Mouse (Mus musculus) forebrain, embryonic 11.5 days (tissue): ENCODE measurements around the gene E330034G19Rik. TPM values are rescaled to one million over a fixed set of nuclear protein-coding genes. Genes with fewer than 3 reads are reported as not detected.
"Not testable (repeated sequence)": the region's sequence is repeated elsewhere in the genome, so short reads cannot be mapped to it uniquely, and the experiment has no call there.

Experiments used
- ATAC-seq: fragments of 200-750 bp; cut with Nextera tagmentation; replicated peaks from 2 replicates; pipeline ENCODE4 v1.8.0; 2017; ENCODE audit warnings: moderate TSS enrichment; ENCODE audit not compliant: low FRiP score
- DNase-seq: peaks from one replicate; pipeline ENCODE4 v3.0.0-alpha.2; 2017; ENCODE audit warnings: low spot score
- H3K27ac ChIP-seq: fragments of 300-500 bp; sonication (generic); 2 replicates; pipeline ENCODE4 v1.5.1; 2014; ENCODE audit warnings: low read depth, low read length
- H3K27me3 ChIP-seq: fragments of 300-500 bp; sonication (generic); 2 replicates; pipeline ENCODE4 v1.6.1; 2014; ENCODE audit warnings: mild to moderate bottlenecking, low read length, mixed read lengths; ENCODE audit not compliant: control insufficient read depth, insufficient read depth
- H3K36me3 ChIP-seq: fragments of 300-500 bp; sonication (generic); 2 replicates; pipeline ENCODE4 v1.6.1; 2014; ENCODE audit warnings: mild to moderate bottlenecking, low read length, moderate library complexity, mixed read lengths; ENCODE audit not compliant: control insufficient read depth, insufficient read depth
- H3K4me1 ChIP-seq: fragments of 300-500 bp; sonication (generic); replicated peaks from 2 replicates; pipeline ENCODE4 v1.6.1; 2014; ENCODE audit warnings: low read length, mixed read lengths; ENCODE audit not compliant: control insufficient read depth, insufficient read depth
- H3K4me2 ChIP-seq: fragments of 300-500 bp; sonication (generic); 2 replicates; pipeline ENCODE4 v1.6.1; 2014; ENCODE audit warnings: low read depth, mild to moderate bottlenecking, low read length, moderate library complexity, mixed read lengths; ENCODE audit not compliant: severe bottlenecking
- H3K4me3 ChIP-seq: fragments of 300-500 bp; sonication (generic); 2 replicates; pipeline ENCODE4 v1.5.1; 2014; ENCODE audit warnings: low read depth, low read length
- H3K9ac ChIP-seq: fragments of 300-500 bp; sonication (generic); 2 replicates; pipeline ENCODE4 v1.6.1; 2014; ENCODE audit warnings: low read length
- H3K9me3 ChIP-seq: fragments of 300-500 bp; sonication (generic); 2 replicates; pipeline ENCODE4 v1.6.1; 2016; ENCODE audit warnings: low read length, mixed read lengths; ENCODE audit not compliant: control insufficient read depth
- WGBS: fragments of 180-500 bp; shearing (Covaris S2); extraction: QIAGEN DNeasy Blood & Tissue Kit; methylation state at CpG from one replicate; pipeline ENCODE4 v1.1.7; 2014; 5-methylcytosine and 5-hydroxymethylcytosine counted together
- polyA plus RNA-seq: library from polyadenylated mRNA; unstranded; fragments of >200 nt; fragmentation: Nextera tagmentation; extraction: Ambion mirVana; gene quantifications from 2 replicates; pipeline ENCODE4 v1.2.1, GENCODE M21; 2014

The E330034G19Rik gene
- polyA plus RNA-seq, 1 experiment from 2014 or later: not detected

DNA sequence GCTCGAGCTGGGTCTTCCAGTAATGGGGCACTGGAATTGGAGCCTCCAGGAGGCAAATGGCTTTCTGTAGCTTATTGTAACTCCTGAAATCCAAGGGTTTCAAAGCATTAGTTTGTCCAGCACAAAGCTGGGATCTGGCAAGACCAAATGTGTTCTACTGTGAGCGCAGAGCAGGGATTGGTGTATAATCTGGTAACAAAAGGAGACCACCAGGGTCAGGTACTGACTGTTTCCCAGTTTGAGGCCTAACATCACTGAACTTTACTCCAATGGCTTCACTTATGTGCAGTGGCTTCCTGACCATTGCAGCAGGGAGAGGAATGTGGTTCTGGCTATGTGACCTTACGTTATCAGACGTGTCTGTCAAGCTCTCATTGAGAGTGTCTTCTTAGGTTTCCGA lies 617 bp downstream of the E330034G19Rik start:
- no peak for DNase-seq

DNA sequence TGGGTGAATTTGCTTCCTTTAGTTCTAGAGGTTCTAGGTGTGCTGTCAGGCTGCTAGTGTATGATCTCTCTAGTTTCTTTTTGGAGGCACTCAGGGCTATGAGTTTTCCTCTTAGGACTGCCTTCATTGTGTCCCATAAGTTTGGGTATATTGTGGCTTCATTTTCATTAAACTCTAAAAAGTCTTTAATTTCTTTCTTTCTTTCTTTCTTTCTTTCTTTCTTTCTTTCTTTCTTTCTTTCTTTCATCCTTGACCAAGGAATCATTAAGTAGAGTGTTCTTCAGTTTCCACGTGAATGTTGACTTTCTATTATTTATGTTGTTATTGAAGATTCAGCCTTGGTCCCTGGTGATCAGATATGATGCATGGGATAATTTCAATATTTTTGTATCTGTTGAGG lies 9.1 kb downstream of the E330034G19Rik start:
- H3K27ac ChIP-seq, ATAC-seq, H3K9ac ChIP-seq, H3K9me3 ChIP-seq, DNase-seq, H3K4me1 ChIP-seq, H3K36me3 ChIP-seq, H3K4me2 ChIP-seq, H3K27me3 ChIP-seq, H3K4me3 ChIP-seq: not testable (repeated sequence)
- WGBS: 86% methylated on average over 1 of the region's 1 CpGs

More for the DNA sequence above, 617 bp downstream of the E330034G19Rik start:
- no peak overlapping the region for H3K4me2 ChIP-seq
- 78% methylated on average over 5 of the region's 5 CpGs for WGBS
- no peaks in the 10 kb centered on the region for H3K27me3 ChIP-seq
- no peak for ATAC-seq
- H3K4me1 ChIP-seq: no peaks in the 10 kb centered on the region
- no peak overlapping the region for H3K27ac ChIP-seq
- H3K36me3 ChIP-seq: no peaks in the 10 kb centered on the region
- no peak overlapping the region for H3K4me3 ChIP-seq
- no peaks in the 10 kb centered on the region for H3K9me3 ChIP-seq
- no peak overlapping the region for H3K9ac ChIP-seq

DNA sequence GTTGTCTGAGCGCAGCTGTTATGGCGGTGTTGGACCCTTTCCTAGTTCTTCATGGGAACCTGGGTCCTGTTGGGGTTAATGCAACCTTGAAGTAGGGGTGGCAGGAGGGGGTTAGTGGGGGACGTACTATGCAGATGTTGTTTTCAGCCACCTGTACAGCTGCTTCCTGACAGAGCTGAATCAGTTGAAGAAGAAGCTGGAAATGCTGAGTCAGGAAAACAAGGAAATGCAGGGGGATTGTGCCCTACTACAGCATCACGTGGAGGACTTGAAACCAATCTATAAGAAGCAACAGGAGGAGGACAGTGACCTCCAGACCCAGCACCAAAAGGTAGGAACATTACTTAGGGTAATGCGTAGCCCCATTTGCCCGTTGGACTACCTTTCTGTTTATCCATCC lies 13.7 kb downstream of the E330034G19Rik start:
- H3K9ac ChIP-seq: no peak overlapping the region
- no peak overlapping the region for H3K27ac ChIP-seq
- ATAC-seq (no peak), DNase-seq (no peak)
- H3K4me3 ChIP-seq: no peak overlapping the region
- no peaks in the 10 kb centered on the region for H3K36me3 ChIP-seq
- H3K4me1 ChIP-seq: no peaks in the 10 kb centered on the region
- WGBS: 84% methylated on average over 6 of the region's 6 CpGs
- no peaks in the 10 kb centered on the region for H3K9me3 ChIP-seq
- no peaks in the 10 kb centered on the region for H3K27me3 ChIP-seq
- H3K4me2 ChIP-seq: no peak overlapping the region

DNA sequence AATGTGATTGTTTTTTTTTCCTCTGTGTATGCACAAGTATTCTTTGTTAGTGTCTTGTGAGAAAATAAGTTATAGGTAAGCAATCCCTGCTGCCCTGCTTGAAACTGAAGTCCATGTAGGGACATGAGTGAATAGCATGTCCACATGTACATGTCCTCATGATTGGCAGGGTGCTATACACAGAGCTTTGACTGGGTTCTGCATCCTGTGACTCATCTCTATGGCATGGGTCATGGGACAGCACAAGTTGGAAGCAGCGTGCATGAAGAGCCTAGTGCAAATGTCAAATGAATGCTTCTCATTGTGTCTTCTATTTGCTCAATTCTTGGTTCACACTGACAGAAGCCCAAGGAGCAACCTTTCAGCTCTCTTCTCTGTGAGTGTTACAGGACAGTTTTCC lies 14.1 kb downstream of the E330034G19Rik start:
- Histone ChIP-seq H3K27me3 (no peaks in the 10 kb centered on the region), H3K9me3 (no peaks in the 10 kb centered on the region), H3K9ac (no peak overlapping the region), H3K4me3 (no peak overlapping the region), H3K27ac (no peak overlapping the region), H3K4me1 (no peaks in the 10 kb centered on the region), H3K4me2 (no peak overlapping the region), H3K36me3 (no peaks in the 10 kb centered on the region)
- DNase-seq (no peak), ATAC-seq (no peak)
- WGBS: 88% methylated on average over 1 of the region's 1 CpGs

DNA sequence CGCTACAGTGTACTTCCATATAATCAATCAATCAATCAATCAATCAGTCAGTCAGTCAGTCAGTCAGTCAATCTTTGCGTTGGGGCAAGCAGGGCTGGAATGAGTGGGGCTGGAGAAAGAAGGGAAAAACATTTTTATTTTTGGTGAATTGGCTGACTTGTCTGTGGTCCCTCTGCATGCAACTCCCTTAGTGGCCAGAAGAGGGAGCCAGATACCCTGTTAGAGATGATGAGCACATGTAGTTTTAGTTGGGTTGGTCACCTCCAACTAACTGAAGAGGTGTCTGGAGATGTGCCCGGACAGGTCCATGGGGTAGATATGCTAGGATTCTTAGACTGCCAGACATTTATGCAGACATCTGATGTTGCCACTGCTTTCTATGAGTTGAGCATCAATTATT lies 18.1 kb downstream of the E330034G19Rik start:
- Histone ChIP-seq H3K36me3 (no peaks in the 10 kb centered on the region), H3K27ac (no peak overlapping the region), H3K9ac (no peak overlapping the region), H3K4me3 (no peak overlapping the region), H3K4me2 (no peak overlapping the region), H3K27me3 (no peaks in the 10 kb centered on the region), H3K4me1 (no peaks in the 10 kb centered on the region), H3K9me3 (no peaks in the 10 kb centered on the region)
- DNase-seq (peak; percentile 78), ATAC-seq (no peak)
- 37% methylated on average over 3 of the region's 3 CpGs for WGBS

DNA sequence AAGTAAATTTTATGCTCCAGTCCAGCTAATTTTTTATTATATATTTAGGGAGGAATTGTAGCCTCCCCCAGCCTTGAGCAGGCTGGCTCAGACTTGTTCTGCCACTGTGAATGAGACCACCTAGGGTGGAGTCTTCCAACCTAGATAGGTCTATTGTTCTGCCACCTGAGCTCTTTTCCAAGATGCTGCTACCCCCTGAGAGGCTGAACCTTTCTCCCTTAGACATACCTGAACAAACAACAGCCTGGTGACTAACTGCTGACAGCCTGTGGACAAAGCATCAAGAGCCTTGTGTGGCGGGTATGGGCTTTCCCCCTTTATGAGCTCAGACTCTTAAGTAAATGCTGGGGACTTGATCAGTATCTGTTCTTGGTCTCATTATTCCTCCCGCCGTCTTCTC lies 54.0 kb downstream of the E330034G19Rik start:
- not testable (repeated sequence) for H3K9me3 ChIP-seq, H3K27me3 ChIP-seq, ATAC-seq, H3K4me1 ChIP-seq, H3K27ac ChIP-seq, H3K36me3 ChIP-seq, H3K9ac ChIP-seq, DNase-seq, H3K4me2 ChIP-seq, H3K4me3 ChIP-seq
- WGBS: 76% methylated on average over 3 of the region's 3 CpGs

DNA sequence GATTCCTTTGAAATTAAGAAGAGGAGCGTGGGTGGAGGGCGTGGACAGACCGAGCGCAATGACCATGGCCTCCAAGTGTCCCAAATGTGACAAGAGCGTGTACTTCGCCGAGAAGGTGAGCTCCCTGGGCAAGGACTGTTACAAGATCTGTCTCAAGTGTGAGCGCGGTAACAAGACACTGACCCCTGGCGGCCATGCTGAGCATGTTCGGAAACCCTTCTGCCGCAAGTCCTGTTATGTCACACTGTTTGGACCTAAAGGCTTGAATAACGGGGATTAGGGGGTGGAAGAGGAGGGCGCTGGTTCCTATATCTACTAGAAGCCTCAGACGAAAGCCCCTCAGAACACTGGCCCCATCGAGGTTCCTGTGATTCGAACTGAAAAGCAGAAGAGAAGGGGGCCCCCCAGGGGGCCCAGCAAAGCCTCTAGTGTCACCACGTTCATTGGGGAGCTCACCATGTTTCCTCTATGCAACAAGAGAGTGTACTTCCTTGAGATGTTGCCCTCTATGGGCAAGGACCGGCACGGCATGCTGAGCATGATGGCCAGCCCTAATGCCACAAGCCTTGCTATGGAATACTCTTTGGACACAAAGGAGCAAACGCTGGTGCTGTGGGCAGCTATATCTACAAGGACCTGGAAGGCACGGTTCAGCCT lies 65.4 kb downstream of the E330034G19Rik start:
- WGBS: 56% methylated on average over 22 of the region's 22 CpGs
- H3K9ac ChIP-seq: no peak overlapping the region
- ATAC-seq (no peak), DNase-seq (peak; percentile 83)
- no peak overlapping the region for H3K4me3 ChIP-seq
- H3K36me3 ChIP-seq: no peaks in the 10 kb centered on the region
- H3K27ac ChIP-seq: no peak overlapping the region
- H3K27me3 ChIP-seq: no peaks in the 10 kb centered on the region
- H3K4me1 ChIP-seq: no peaks in the 10 kb centered on the region
- no peak overlapping the region for H3K4me2 ChIP-seq
- no peaks in the 10 kb centered on the region for H3K9me3 ChIP-seq

Other genes with a start within 250 kb of the E330034G19Rik start
- gene Dlg5, start 47.3 kb upstream of the E330034G19Rik start, polyA plus RNA-seq: 26.0 and 29.4 TPM in 2 replicates
- gene Polr3a, start 193.8 kb downstream of the E330034G19Rik start, polyA plus RNA-seq: 20.1 and 21.1 TPM in 2 replicates
- gene Rps24, start 193.9 kb downstream of the E330034G19Rik start, polyA plus RNA-seq: 939 and 1,035 TPM in 2 replicates